Mouse (Mus musculus) embryonic fibroblast, embryonic 13.5 days (primary cell): ENCODE results near the gene Gdpd5.
"Not testable (repeated sequence)": the region's sequence is repeated elsewhere in the genome, so short reads cannot be mapped to it uniquely, and the experiment has no call there.

Experiments used
- CTCF ChIP-seq: IDR thresholded peaks from 2 replicates; pipeline ENCODE4 v1.5.1; 2011; ENCODE audit warnings: mild to moderate bottlenecking, control low read depth, low read length, moderate library complexity, borderline replicate concordance; ENCODE audit not compliant: insufficient read depth
- POLR2A ChIP-seq: IDR thresholded peaks from 2 replicates; pipeline ENCODE4 v1.6.1; 2011; ENCODE audit warnings: low read depth, mild to moderate bottlenecking, control low read depth, low read length, moderate library complexity

DNA sequence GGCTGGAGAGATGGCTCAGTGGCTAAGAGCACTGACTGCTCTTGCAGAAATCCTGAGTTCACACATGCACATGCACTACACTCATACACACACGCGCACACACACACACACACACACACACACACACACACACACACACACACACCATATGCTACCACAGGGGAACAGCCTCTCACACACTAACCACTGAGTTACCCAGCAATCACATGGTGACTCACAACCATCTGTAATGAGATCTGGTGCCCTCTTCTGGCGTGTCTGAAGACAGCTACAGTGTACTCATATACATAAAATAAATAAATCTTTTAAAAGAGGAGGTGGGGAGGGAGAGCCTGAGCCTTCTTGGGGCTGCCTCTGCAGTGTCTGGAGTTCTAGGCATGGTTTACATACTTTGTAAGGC is 6.9 kb upstream of the Gdpd5 start:
- TF ChIP-seq CTCF, POLR2A: not testable (repeated sequence)
